Mouse (Mus musculus) heart, adult 8-10 months (tissue): ENCODE results near the gene Tceanc2. TPM values are rescaled to one million over a fixed set of nuclear protein-coding genes. Genes with fewer than 3 reads are reported as not detected.

Experiments used
- DNase-seq: peaks from one replicate; pipeline ENCODE4 v3.0.0; 2022; ENCODE audit warnings: low spot score
- total RNA-seq, 4 experiments: library from RNA; stranded (reverse); gene quantifications; 2 replicates each; pipeline ENCODE4 v1.2.4; 2022

Tceanc2 gene
- total RNA-seq, 4 experiments from 2014 or later: 10.7 to 15.1 (median 12.2) TPM

DNA sequence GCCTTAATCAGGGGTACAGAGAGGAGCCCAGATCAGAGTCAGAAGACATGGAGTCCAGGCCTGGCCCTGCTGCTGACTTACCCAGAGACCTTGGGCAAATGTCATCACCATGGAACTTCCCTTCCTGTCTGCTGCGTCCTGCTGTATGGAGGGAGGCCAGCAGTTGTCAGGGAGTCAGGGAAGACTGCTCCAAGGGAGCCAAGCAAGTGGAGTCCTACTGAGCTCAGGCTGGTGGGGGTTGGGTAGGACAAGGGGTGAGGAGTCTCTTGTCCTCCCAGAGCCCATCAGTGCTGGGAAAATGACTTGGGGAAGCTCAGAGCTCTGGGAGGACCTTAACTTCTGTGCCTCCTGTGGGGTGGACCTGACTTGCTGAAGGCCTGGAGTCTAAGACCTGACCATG is 94.6 kb downstream of the Tceanc2 start:
- DNase-seq: no peak

Other genes with a start within 250 kb of the Tceanc2 start
- 100 to 1,000 TPM in 1 of 4 experiments, 10 to 100 TPM in 3; 93.9 to 102 (median 96.0) TPM for gene Mrpl37, start 112.2 kb downstream of the Tceanc2 start, total RNA-seq
- gene Cyb5rl, start 112.1 kb downstream of the Tceanc2 start, total RNA-seq: 10 to 100 TPM; 24.2 to 35.1 (median 27.8) TPM
- not detected for gene Cdcp2, start 82.2 kb downstream of the Tceanc2 start, total RNA-seq
- 100 to 1,000 TPM; 121 to 126 (median 122) TPM for gene Tmem59, start 717 bp downstream of the Tceanc2 start, total RNA-seq
- not detected for gene Ldlrad1, start 30.1 kb upstream of the Tceanc2 start, total RNA-seq
- gene Lrrc42, start 74.4 kb upstream of the Tceanc2 start, total RNA-seq: 10 to 100 TPM in 2 of 4 experiments, 1 to 10 TPM in 2; 8.5 to 11.0 (median 10.2) TPM
- gene Hspb11, start 74.5 kb upstream of the Tceanc2 start, total RNA-seq: 10 to 100 TPM; 10.1 to 12.3 (median 10.2) TPM
- not detected for gene Dio1, start 128.1 kb upstream of the Tceanc2 start, total RNA-seq
- gene Yipf1, start 135.2 kb upstream of the Tceanc2 start, total RNA-seq: 10 to 100 TPM; 16.6 to 20.3 (median 18.0) TPM
- 10 to 100 TPM in 3 of 4 experiments, 1 to 10 TPM in 1; 9.7 to 12.6 (median 10.7) TPM for gene Ndc1, start 188.7 kb upstream of the Tceanc2 start, total RNA-seq